Mouse (Mus musculus): Measurements from ENCODE around the gene Ccdc38.

GRCm38 (mm10) chr10:93547741-93548270 lies 7.4 kb downstream of the Ccdc38 start:
- TF ChIP-seq GATA1 (IDR thresholded peaks at IDR 0.05; ENCODE audit: borderline replicate concordance, low read length) (no peak), FLI1 (IDR thresholded peaks at IDR 0.05; ENCODE audit: low read length) (no peak)

Measured in megakaryocyte, embryonic 14.5 days (primary cell).